Mouse (Mus musculus) megakaryocyte-erythroid progenitor cell, adult 5-6 weeks (primary cell): ENCODE results near the gene Gm10282. TPM values are rescaled to one million over a fixed set of nuclear protein-coding genes. Genes with fewer than 3 reads are reported as not detected.
A peak's percentile ranks its signal among the peaks of the same experiment; 100 is the strongest.

Source experiments
- ATAC-seq: replicated peaks from 2 replicates; pipeline ENCODE4 v1.8.0; 2016; ENCODE audit warnings: mild to moderate bottlenecking, inconsistent platforms; ENCODE audit not compliant: severe bottlenecking, poor library complexity, low FRiP score, low TSS enrichment
- total RNA-seq, 2 experiments: library from RNA; stranded (forward) in 1 of 2; stranded (reverse) in 1 of 2; fragments of 200-1000, 215-1000 nt in 1 of 2; fragments of >200 nt in 1 of 2; fragmentation: Nextera tagmentation in 1 of 2; gene quantifications; 2 replicates each; pipeline ENCODE4 v1.2.3; 2014 to 2017

Gene Gm10282
- 6.8 and 12.5 TPM in 2 replicates for total RNA-seq (2014; fragmentation: Nextera tagmentation)
- total RNA-seq (2017), result 7.4 and 11.2 TPM in 2 replicates

DNA sequence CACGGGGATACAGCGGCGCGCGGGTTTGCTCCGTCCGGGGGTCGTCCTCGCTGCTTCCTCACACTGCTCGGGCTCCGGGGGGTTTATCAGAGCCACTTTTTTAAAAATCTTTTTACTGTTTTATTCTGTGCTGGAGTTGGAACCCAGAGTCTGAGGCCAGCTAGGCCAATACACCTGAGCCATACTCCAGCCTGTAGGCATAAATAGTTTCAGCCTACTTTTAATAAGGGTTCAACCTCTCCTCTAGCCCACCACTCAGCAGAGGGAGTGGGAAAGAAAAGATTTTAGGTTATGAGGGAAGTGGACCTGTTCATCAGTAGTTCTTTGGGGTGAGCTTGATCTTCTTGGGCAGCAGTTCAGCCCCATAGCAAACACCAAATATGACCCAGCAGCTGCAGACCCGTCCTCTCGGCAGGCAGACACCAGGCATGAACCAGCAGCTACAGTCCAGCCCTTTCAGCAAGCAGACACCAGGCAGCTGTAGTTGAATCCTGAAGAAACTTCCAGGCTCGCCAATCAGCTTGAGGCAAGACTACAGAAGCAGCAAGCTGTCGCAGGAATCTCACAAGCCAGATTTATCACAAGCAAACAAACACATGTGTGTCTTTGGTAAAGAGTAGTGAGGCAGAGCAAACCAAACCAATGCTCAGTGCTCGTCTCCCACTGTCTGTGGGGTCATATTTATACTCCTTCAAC lies at the start of gene Gm10282:
Gene Gm10282 (minus strand): TSS at position 51 of the 696 bp plus-strand sequence.
- ATAC-seq, result no peak

GRCm38 (mm10) chr8:72354272-72354671 lies 49.2 kb upstream of the Gm10282 start:
- peak; percentile 73 for ATAC-seq

- ATAC-seq, result no peak
These were observed 48.6 kb upstream of the Gm10282 start for GRCm38 (mm10) chr8:72353700-72354045.

DNA sequence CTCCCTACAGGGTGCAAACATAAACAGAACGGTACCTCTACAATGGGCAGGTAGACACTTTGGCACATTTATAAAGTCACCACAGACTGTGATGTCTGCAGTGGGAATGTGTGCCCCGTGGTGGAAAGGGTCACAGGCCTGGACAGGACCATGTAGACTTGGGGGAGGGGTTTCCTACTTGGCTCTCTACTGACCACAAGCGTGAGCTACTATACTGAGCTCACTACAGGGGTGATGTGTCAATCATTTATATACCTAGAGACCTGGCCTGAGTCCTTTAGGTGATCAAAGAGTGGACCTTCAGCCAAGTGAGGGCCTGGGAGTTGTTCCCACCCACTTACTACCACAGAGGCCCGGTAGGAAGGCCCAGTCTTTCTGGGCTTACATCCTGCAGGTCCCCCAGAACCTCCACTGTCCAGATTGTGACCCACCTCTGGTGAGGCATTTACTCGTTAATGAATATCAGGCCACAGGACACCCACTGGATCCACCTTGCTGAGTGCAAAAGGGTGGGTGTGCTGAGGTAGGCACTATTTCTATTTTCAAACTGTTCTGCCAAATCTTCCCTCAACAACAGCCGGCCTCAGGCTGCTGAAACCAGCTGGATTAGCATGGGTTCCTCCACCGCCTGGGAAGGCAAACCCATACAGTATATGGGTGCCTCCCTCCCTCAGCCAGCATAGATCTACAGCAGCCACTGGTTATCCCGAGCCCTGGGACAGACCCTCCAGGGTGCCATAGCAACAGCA lies 48.1 kb upstream of the Gm10282 start:
- ATAC-seq, result no peak

GRCm38 (mm10) chr8:72351405-72352005 lies 46.4 kb upstream of the Gm10282 start:
- no peak for ATAC-seq

GRCm38 (mm10) chr8:72350727-72351126 lies 45.7 kb upstream of the Gm10282 start:
- ATAC-seq, result no peak

GRCm38 (mm10) chr8:72349838-72350237 lies 44.8 kb upstream of the Gm10282 start:
- ATAC-seq, result no peak

DNA sequence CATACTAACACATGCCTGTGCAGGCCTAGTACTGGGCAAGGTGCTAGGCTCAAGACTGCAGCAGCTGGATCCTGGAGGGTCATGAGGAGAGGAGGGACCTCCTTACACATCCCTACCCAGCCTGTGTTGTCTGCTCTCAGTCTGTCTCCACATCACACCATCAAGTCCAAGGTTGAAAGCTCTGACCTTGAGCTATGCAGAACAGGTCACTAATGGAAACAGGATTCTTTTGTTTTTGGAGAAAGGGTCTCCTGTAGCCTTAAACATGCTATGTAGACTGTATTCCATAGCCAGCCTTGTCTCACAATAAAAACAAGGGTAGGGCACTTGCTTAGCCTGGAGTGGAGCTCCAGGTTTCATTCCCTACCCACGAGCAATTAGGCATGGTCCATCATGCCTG lies 43.9 kb upstream of the Gm10282 start:
- no peak for ATAC-seq

- ATAC-seq, result no peak
These were observed 43.1 kb upstream of the Gm10282 start for GRCm38 (mm10) chr8:72348114-72348513.

DNA sequence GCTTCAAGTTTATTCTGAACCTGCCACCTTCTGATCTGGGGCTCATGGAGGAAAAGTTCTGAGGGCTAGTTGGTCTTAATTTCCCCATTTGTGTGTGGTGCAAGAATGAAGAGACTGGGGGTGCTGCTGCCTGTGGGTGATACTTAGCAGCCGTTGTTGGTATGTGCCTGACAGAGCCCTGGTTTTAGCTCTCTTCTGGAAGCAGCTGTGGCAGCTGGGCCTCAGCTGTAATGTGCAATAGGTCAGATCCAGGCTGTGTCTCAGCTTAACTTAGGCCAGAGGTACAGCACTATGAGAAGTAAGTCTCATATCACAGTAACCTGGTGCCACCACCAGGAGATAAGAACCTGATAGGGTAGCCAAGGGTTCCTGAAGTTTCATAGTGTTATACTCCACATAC lies 42.5 kb upstream of the Gm10282 start:
- ATAC-seq, result peak; percentile 32

GRCm38 (mm10) chr8:72343725-72344124 lies 38.7 kb upstream of the Gm10282 start:
- ATAC-seq, result no peak

DNA sequence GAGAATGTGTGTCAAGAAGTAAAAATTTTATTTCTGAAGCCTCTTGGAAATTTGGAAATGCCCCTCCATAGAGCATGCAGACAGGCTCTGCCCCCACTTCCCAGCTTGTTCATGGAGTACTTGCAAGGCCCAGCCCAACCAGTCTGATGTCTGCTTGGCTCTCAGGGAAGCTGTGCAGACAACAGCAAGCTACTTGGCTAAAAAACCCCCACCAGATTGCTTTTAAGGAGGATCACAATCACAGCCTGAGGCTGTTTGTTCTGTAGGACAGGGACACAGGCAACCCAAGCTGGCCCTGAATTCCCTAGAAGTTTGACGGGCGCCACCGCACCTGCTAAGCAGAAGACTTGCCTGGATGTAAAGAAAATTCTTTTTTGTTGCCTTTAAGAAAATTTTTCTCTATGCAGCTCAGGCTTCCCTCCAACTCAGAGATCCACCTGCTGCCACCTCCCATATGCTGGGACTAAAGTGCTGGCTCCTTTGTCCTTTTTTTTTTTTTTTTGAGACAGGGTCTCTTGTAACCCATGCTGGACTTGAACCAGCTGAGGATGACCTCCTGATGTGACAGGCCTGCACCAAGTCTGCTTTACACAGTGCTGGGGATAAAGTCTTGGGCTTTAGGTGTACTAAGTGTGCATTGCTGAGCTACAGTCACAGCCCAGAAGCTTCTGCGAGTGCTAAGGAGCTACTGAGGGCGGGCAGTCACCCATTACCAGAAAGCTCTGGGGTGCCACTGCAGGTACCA lies 37.7 kb upstream of the Gm10282 start:
- no peak for ATAC-seq

DNA sequence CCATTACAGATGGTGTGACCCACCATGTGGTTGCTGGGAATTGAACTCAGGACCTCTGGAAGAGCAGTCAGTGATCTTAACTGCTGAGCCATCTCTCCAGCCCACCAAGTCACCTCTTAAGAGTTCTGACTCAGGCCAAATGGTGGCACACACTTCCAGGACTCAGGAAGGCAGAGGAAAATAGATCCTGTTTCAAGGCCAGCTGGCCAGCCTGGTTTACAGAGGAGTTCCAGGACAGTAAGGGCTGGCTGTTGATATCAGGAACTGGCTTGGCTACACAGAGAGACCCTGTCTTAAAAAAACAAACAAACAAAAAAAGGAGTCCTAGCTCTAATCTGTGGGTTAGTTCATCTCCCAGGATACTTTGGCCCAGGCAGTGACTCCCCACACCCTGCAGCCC lies 32.0 kb upstream of the Gm10282 start:
- no peak for ATAC-seq

GRCm38 (mm10) chr8:72336273-72336672 lies 31.2 kb upstream of the Gm10282 start:
- no peak for ATAC-seq

DNA sequence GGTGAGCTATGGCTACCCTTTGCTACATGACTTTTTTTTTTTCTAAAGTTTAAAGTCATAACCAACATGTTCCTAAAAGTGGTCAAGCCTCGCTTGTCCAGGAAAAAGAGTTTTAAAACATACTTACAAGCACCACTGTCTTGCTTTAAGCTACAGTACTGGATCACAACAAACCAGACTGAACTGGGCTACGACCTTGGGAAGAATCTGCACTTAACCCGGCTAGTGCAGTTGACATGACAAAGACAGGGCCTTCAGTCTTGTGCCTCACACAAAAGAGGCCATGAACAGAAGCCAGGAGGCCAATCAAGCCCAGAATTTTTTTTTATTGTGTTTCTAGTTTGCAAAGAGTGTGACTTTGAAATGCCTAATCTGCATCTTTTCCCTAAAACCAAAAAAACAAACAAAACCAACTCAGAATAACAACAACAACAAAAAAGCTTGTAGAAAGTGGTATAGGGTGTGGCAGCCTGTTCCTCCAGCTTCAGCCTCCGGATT lies 29.1 kb upstream of the Gm10282 start:
- no peak for ATAC-seq

GRCm38 (mm10) chr8:72333429-72334143 lies 28.5 kb upstream of the Gm10282 start:
- no peak for ATAC-seq

DNA sequence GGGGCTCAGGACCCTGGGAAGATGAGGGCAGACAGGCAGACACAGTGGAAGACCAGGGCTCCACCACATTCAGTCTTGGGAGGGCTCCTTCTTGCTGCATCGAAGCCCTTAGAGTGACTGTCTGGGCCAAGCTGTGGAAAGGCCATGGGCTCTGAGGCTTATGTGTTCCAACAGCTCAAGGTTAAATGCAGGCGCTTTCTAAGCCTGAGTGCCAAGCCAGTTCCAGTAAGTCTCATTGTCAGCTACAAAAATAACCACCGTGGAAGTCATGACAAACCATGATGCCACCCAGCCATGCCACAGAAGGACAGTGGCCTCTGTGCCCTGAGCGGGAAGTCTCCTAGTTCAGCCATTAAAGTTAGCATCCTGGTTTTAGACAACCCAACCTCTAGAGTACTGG lies 26.6 kb upstream of the Gm10282 start:
- no peak for ATAC-seq

GRCm38 (mm10) chr8:72330806-72331516 lies 25.9 kb upstream of the Gm10282 start:
- ATAC-seq, result no peak

DNA sequence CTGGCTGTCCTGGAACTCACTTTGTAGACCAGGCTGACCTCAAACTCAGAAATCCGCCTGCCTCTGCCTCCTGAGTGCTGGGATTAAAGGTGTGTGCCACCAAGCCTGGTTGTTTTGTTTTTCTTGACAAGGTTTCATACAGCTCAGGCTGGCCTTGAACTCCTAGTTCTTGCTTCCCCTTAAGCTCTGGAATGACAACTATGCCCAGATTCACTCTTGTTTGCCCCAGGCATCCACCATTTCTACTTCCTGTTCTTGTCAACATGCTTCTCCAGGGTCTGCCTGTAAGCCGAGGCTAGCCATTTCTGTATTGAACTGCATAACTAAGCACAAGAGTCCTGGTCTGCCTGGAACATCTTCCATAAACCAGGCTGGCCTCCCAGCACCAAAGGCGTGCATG lies 24.1 kb upstream of the Gm10282 start:
- ATAC-seq, result no peak
